Mouse (Mus musculus) adrenal gland, postnatal 4 days (tissue): ENCODE measurements at regions not wholly inside any gene's neighbourhood (a gene's known extent, or its start where the extent isn't known, plus 50 kb on each side); places are given as distances from the start of the nearest gene placed in this dataset.

Experiments
- DNase-seq, 2 experiments: peaks; one replicate each; pipeline ENCODE4 v3.0.0; 2021 to 2022; ENCODE audit warnings: low spot score in 2 of 2, mixed read lengths in 2 of 2

GRCm38 (mm10) chr13:71157656-71158299 lies 316.2 kb upstream of the Adamts16 start:
- no peak for DNase-seq

GRCm38 (mm10) chr13:71150092-71150491 lies 308.5 kb upstream of the Adamts16 start:
- no peak for DNase-seq

GRCm38 (mm10) chr13:71149303-71149696 lies 307.7 kb upstream of the Adamts16 start:
- no peak for DNase-seq

- no peak for DNase-seq
Measured at GRCm38 (mm10) chr13:71148491-71149302, 307.1 kb upstream of the Adamts16 start.

- no peak for DNase-seq
Measured at GRCm38 (mm10) chr13:71146859-71147443, 305.3 kb upstream of the Adamts16 start.

- no peak for DNase-seq
Measured at GRCm38 (mm10) chr13:71138745-71139312, 297.2 kb upstream of the Adamts16 start.

GRCm38 (mm10) chr13:71135940-71136632 lies 294.5 kb upstream of the Adamts16 start:
- no peak for DNase-seq

GRCm38 (mm10) chr13:71121484-71121883 lies 279.9 kb upstream of the Adamts16 start:
- DNase-seq = no peak

GRCm38 (mm10) chr13:71108175-71108574 lies 266.6 kb upstream of the Adamts16 start:
- DNase-seq = no peak

- peak; percentile 31 to 33 for DNase-seq
Measured at GRCm38 (mm10) chr13:71105229-71105838, 263.7 kb upstream of the Adamts16 start.

- no peak for DNase-seq
Measured at GRCm38 (mm10) chr13:71104419-71105228, 263.0 kb upstream of the Adamts16 start.

GRCm38 (mm10) chr13:71084301-71084700 lies 242.7 kb upstream of the Adamts16 start:
- DNase-seq = no peak

GRCm38 (mm10) chr13:71075916-71076315 lies 234.3 kb upstream of the Adamts16 start:
- DNase-seq = no peak

- no peak for DNase-seq
Measured at GRCm38 (mm10) chr13:71074012-71074411, 232.4 kb upstream of the Adamts16 start.

- no peak for DNase-seq
Measured at GRCm38 (mm10) chr13:71068757-71069201, 227.2 kb upstream of the Adamts16 start.

- no peak for DNase-seq
Measured at GRCm38 (mm10) chr13:71068011-71068410, 226.4 kb upstream of the Adamts16 start.

GRCm38 (mm10) chr13:71065568-71065967 lies 224.0 kb upstream of the Adamts16 start:
- no peak for DNase-seq

- DNase-seq = no peak
Measured at GRCm38 (mm10) chr13:71064590-71065307, 223.1 kb upstream of the Adamts16 start.
